Mouse (Mus musculus) stomach, postnatal 0 days (tissue): ENCODE data around the gene Itln1. TPM values are rescaled to one million over a fixed set of nuclear protein-coding genes. Genes with fewer than 3 reads are reported as not detected.

ENCODE experiments used
- ATAC-seq: fragments of 200-750 bp; cut with Nextera tagmentation; 2 replicates; pipeline ENCODE4 v1.8.0; 2017; ENCODE audit not compliant: low FRiP score, low TSS enrichment
- DNase-seq: peaks from one replicate; pipeline ENCODE4 v3.0.0-alpha.2; 2016; ENCODE audit warnings: low spot score
- H3K27ac ChIP-seq: fragments of 300-500 bp; sonication (generic); replicated peaks from 2 replicates; pipeline ENCODE4 v1.5.1; 2014; ENCODE audit warnings: mild to moderate bottlenecking, control low read depth
- H3K27me3 ChIP-seq: fragments of 300-500 bp; sonication (generic); 2 replicates; pipeline ENCODE4 v1.6.1; 2014; ENCODE audit warnings: low read length; ENCODE audit not compliant: control insufficient read depth, insufficient read depth
- H3K36me3 ChIP-seq: fragments of 300-500 bp; sonication (generic); 2 replicates; pipeline ENCODE4 v1.6.1; 2014; ENCODE audit warnings: low read length, mixed read lengths; ENCODE audit not compliant: control insufficient read depth, insufficient read depth
- H3K4me1 ChIP-seq: fragments of 300-500 bp; sonication (generic); replicated peaks from 2 replicates; pipeline ENCODE4 v1.6.1; 2014; ENCODE audit warnings: antibody characterized with exemption; ENCODE audit not compliant: control insufficient read depth, insufficient read depth
- H3K4me2 ChIP-seq: fragments of 300-500 bp; sonication (generic); replicated peaks from 2 replicates; pipeline ENCODE4 v1.6.1; 2014; ENCODE audit warnings: low read depth, mild to moderate bottlenecking, control low read depth, moderate library complexity
- H3K4me3 ChIP-seq: fragments of 300-500 bp; sonication (generic); 2 replicates; pipeline ENCODE4 v1.5.1; 2014; ENCODE audit warnings: low read depth, low read length, control low read depth
- H3K9ac ChIP-seq: fragments of 300-500 bp; sonication (generic); 2 replicates; pipeline ENCODE4 v1.6.1; 2014; ENCODE audit warnings: mild to moderate bottlenecking, low read length, control low read depth, mixed read lengths
- H3K9me3 ChIP-seq: fragments of 300-500 bp; sonication (generic); 2 replicates; pipeline ENCODE4 v1.6.1; 2016; ENCODE audit warnings: low read length; ENCODE audit not compliant: control insufficient read depth
- CTCF ChIP-seq: IDR thresholded peaks from 2 replicates; pipeline ENCODE4 v1.5.1; 2016; ENCODE audit warnings: antibody characterized with exemption, low read depth, mild to moderate bottlenecking, moderate library complexity
- EP300 ChIP-seq: optimal IDR thresholded peaks from 2 replicates; pipeline ENCODE3; 2016; ENCODE audit warnings: antibody characterized with exemption
- WGBS: fragments of 180-500 bp; shearing (Covaris S2); extraction: QIAGEN DNeasy Blood & Tissue Kit; methylation state at CpG from one replicate; pipeline ENCODE4 v1.1.7; 2014; 5-methylcytosine and 5-hydroxymethylcytosine counted together
- polyA plus RNA-seq: library from polyadenylated mRNA; unstranded; fragments of >200 nt; fragmentation: Nextera tagmentation; extraction: Ambion mirVana; gene quantifications from 2 replicates; pipeline ENCODE4 v1.2.1, GENCODE M21; 2015

Gene Itln1
- polyA plus RNA-seq, 1 experiment from 2014 or later = 0.33 TPM

GRCm38 (mm10) chr1:171504586-171504985 is 30.5 kb downstream of the Itln1 start:
- Histone ChIP-seq H3K9me3 (no peaks in the 10 kb centered on the region), H3K36me3 (no peaks in the 10 kb centered on the region), H3K27me3 (no peaks in the 10 kb centered on the region), H3K4me2 (no peak overlapping the region; the same call in 1 of the 2 replicates), H3K27ac (no peak overlapping the region), H3K4me1 (no peaks in the 10 kb centered on the region), H3K4me3 (no peak overlapping the region), H3K9ac (no peak overlapping the region)
- WGBS = 75% methylated on average over 4 of the region's 4 CpGs
- no peak for DNase-seq
- no peak for ATAC-seq
- no peak for TF ChIP-seq EP300
- TF ChIP-seq CTCF = no peak

GRCm38 (mm10) chr1:171503592-171504291 is 31.4 kb downstream of the Itln1 start:
- no peaks in the 10 kb centered on the region for H3K27me3 ChIP-seq
- no peaks in the 10 kb centered on the region for H3K4me1 ChIP-seq
- ATAC-seq (peak; percentile 69), DNase-seq (peak; percentile 64)
- H3K4me3 ChIP-seq = peak overlapping the region; percentile 65
- H3K27ac ChIP-seq = peak overlapping the region; percentile 97
- H3K9ac ChIP-seq = peak overlapping the region; percentile 78
- H3K36me3 ChIP-seq = no peaks in the 10 kb centered on the region
- WGBS = 1% methylated on average over 53 of the region's 53 CpGs
- peak overlapping the region; percentile 84 for H3K4me2 ChIP-seq
- no peaks in the 10 kb centered on the region for H3K9me3 ChIP-seq
- TF ChIP-seq CTCF = no peak
- TF ChIP-seq EP300 = no peak

- Histone ChIP-seq H3K27me3 (no peaks in the 10 kb centered on the region), H3K36me3 (no peaks in the 10 kb centered on the region), H3K4me2 (peak within 1 kb of the TSS; percentile 84), H3K4me1 (no peaks in the 10 kb centered on the region), H3K4me3 (peak within 1 kb of the TSS; percentile 65), H3K27ac (peak within 1 kb of the TSS; percentile 97), H3K9ac (peak within 1 kb of the TSS; percentile 78), H3K9me3 (no peaks in the 10 kb centered on the region)
- WGBS = under 1% methylated on average over 19 of the region's 19 CpGs
- ATAC-seq (peak; percentile 90), DNase-seq (peak; percentile 94)
- peak; percentile 94 for TF ChIP-seq CTCF
- TF ChIP-seq EP300 = peak; percentile 93
These were observed 31.9 kb downstream of the Itln1 start, which contains the start of gene Alyref2 for GRCm38 (mm10) chr1:171503250-171503591. Gene Alyref2, plus strand, starts transcription at chr1:171503478.

GRCm38 (mm10) chr1:171502388-171503249 is 32.5 kb downstream of the Itln1 start:
- WGBS = 1% methylated on average over 14 of the region's 14 CpGs
- Histone ChIP-seq H3K4me1 (no peaks in the 10 kb centered on the region), H3K27ac (peak overlapping the region; percentile 69), H3K9me3 (no peaks in the 10 kb centered on the region), H3K4me3 (no peak overlapping the region), H3K36me3 (no peaks in the 10 kb centered on the region), H3K4me2 (no peak overlapping the region), H3K9ac (no peak overlapping the region), H3K27me3 (no peaks in the 10 kb centered on the region)
- DNase-seq (peak; percentile 62), ATAC-seq (peak; percentile 86)
- TF ChIP-seq EP300 = no peak
- peak; percentile 76 for TF ChIP-seq CTCF

DNA sequence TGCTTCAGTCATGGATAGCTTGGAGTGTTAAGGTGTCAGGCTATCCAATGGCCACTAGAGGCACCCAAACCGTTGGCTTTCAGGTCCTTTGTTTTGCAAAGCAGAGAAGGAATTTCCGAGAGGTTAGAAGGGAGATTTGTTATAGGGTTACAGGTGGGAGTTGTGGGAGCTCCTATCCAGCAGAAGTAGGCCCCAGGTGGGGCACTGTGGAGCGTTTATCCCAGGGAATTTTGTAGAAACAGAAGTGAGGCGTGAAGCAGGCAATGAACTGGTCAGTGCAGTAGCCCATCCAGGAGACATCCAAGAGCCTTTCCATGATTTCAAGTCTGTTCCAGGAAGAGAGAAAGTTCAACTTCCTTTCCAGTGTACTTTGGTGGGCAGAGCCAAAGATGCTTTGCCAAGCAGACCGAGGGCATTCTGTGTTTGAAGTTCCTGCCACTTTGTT is 33.4 kb downstream of the Itln1 start:
- Histone ChIP-seq H3K4me2 (peak overlapping the region; percentile 37; the same call in 1 of the 2 replicates), H3K9ac (no peak overlapping the region), H3K36me3 (no peaks in the 10 kb centered on the region), H3K27ac (peak overlapping the region; percentile 49; the same call in 1 of the 2 replicates), H3K4me3 (0 out of 2 replicates have a peak overlapping the region, but pooled peaks have one; percentile 8), H3K9me3 (no peaks in the 10 kb centered on the region), H3K4me1 (no peaks in the 10 kb centered on the region), H3K27me3 (no peaks in the 10 kb centered on the region)
- 5% methylated on average over 5 of the region's 5 CpGs for WGBS
- TF ChIP-seq CTCF = peak; percentile 81
- TF ChIP-seq EP300 = no peak
- ATAC-seq (no peak), DNase-seq (peak; percentile 46)
